Mouse (Mus musculus): ENCODE measurements around the gene Nr1h2. TPM values are rescaled to one million over a fixed set of nuclear protein-coding genes. Genes with fewer than 3 reads are reported as not detected.

Nr1h2 gene
- total RNA-seq (2023; ENCODE audit: inconsistent age), result 363 to 416 TPM (median 382 TPM) in 4 replicates

DNA sequence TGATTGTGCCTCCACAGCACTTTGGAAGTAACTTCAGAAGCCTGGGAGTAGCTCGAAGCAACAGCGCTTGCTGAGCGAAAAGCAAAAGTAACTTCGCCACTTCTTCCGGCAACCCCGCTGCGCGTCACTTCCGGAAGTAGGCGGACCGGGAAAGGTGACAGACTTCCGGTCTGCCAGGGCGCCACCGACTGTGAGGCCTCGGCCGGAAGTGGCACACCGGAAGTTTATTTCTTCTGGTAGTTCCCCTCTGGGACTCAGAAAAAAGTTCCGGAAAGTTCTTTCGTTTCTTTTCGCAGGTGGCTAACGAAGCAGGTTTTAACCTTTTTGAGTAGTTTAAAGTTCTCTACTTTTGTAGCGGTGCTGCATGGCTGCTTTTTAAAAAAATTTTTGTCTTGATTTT lies at the start of gene Nr1h2:
TSS of gene Nr1h2 (minus strand) at position 126 of the 400 bp plus-strand sequence.

DNA sequence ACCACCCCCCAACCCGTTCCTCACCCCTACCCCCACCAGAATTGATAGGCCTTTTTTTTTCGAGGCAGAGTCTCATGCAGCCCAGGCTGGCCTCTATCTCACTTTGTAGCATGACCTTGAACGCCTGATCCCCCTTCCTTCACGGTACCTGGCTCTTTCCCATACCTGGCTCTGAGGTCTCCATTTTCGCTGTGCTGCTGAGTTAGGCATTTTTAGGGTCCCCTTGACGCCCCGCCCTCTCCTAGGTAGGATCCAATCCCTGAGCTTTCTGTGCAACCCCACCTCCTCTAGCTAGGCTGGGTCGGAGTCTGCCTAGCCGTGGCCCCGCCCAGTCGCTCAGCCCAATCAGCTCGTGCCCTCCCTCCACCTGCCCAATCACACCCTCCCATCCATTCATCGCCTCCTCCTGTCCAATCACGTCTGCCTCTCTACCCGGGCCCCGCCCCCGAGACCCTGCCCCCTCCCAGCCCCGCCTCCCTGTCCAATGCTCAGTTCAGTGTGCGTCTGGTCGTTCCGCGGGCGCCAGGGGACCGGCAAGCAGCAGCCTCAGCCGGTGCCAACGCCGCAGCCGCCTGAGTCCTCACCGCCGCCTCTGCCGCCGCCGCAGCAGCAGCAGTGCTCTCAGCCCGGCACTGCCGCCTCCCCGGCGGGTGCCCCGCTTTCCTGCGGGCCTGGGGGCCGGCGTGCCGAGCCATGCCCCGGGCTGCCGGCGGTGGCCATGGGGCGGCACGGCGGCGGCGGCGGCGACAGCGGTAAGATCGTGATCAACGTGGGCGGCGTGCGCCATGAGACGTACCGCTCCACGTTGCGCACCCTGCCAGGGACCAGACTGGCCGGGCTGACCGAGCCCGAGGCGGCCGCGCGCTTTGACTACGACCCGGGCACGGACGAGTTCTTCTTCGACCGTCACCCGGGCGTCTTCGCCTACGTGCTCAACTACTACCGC lies 36.9 kb upstream of the Nr1h2 start, which contains the start of gene Kcnc3:
TSS of gene Kcnc3 (plus strand) at position 263 of the 946 bp plus-strand sequence.

DNA sequence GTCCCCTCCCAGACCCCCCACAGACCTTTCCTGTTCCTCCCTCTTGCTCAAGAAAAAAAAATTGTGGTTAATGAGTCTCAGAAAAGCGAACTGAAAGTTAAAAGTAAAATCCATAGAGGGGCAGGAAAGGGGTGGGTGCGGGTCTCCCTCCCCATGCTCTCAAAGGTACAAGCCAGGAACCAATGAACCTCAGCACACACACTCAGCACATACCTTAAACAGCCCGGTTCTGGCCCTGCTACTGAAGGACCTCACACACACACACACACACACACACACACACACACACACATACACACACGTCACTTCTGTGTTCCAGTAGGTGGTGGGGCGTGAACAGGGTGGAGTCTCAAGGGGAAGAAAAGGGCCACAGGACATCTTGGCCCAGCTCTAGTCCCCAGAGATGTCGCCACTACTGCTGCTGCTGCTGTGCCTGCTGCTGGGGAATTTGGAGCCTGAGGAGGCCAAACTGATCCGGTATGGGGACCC lies 18.5 kb upstream of the Nr1h2 start, which contains the start of gene Napsa:
TSS of gene Napsa (plus strand) at position 168 of the 489 bp plus-strand sequence.

DNA sequence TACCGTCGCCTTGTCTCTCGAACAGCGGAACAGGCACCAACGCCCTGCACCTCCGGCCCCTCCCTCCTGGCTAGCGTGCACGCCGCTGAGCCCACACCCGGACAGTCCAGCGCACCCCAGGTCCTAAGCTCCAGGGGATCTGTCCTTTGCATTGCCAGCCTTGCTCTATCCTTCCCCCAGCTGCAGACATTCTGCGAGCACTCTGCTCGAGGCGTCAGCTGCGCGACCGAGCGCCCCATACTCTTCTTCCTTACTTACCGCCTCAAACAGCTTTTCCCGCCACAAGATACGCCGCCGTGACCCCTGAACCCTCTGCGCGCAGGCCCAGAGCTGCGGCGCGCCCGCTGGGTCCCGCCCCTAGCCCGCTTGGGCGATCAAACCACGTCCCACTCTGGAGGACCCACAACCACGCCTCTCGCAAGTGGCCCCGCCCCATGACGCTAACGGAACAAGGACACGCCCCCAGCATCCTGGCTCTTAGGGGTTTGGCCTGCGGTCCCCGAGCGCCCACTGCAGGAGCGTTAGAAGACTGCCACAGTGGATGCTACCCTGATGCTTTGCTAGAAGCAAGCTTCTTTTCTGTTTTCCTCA lies 5.2 kb downstream of the Nr1h2 start, which contains the start of gene Pold1:
TSS of gene Pold1 (minus strand) at position 353 of the 591 bp plus-strand sequence.

DNA sequence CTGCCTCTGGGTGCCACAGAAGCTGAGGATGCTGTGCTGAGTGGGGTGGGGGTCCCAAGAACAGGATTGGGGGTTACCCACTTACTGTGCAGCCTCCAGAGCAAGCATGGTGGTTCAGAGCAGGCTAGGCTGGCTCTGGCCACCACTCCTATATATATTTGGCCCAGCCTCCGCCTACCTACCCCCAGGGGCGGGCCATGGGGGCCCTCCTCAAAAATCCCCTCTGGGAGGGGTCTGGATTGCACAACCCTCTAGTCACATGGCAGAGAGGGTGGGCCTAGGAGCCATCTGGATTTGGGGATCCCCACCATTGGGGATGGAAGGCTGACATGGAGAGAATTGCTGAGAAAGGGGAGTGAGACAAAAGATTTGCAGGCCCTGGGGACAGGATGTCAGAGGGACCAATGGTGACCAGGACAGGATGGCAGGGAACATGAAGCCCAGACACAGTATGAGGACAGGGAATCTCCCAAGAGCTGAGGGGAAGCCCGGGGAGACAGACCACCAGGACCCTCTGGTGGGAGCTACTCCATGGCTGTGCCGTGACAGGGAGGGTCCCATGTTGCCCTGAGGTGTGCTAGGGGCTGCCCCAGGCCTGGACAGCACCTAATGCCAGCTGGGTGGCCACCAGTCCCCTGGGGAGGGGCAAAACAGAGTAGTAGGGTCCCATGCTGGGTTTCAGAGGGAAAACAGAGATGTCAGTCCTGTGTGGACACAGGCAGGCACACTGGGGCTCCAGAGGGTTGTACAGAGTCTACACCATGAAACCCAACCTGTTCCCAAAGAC lies 21.6 kb downstream of the Nr1h2 start, which contains the start of gene Spib:
TSS of gene Spib (minus strand) at position 126 of the 787 bp plus-strand sequence.

DNA sequence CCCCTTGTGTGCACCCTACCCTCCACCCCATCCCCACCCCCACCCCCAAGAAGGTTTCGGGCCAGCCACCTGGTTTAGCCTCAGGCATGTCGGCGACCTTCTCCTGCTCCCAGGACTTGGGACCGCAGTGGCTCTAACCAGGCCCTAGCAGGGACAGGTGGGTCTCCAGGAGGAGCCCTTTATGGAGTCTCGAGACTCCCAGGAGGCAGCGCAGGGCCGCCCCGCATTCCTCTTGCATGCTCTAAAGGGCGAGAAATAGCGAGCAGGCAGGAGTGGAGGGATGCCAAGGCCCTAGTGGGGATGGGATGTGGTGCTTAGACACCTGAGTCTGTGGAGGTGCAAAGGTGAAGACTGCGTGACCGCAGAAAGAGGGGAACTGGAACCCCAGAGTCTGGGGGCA lies 29.2 kb downstream of the Nr1h2 start, which contains the start of gene Mybpc2:
TSS of gene Mybpc2 (minus strand) at position 155 of the 400 bp plus-strand sequence.

Other genes with a start within 250 kb of the Nr1h2 start
- 1.00 to 2.5 TPM (median 1.2 TPM) in 4 replicates for gene Clec11a, start 247.0 kb downstream of the Nr1h2 start, total RNA-seq (2023; ENCODE audit: inconsistent age)
- 29.6 to 39.7 TPM (median 36.1 TPM) in 4 replicates for gene Shank1, start 243.7 kb downstream of the Nr1h2 start, total RNA-seq (2023; ENCODE audit: inconsistent age)
- gene Syt3, start 169.8 kb downstream of the Nr1h2 start, total RNA-seq (2023; ENCODE audit: inconsistent age), result not detected in 4 replicates
- gene 1700008O03Rik, start 168.1 kb downstream of the Nr1h2 start, total RNA-seq (2023; ENCODE audit: inconsistent age), result not detected in 4 replicates
- gene Lrrc4b, start 124.9 kb downstream of the Nr1h2 start, total RNA-seq (2023; ENCODE audit: inconsistent age), result not detected in 4 replicates
- gene Aspdh, start 88.6 kb downstream of the Nr1h2 start, total RNA-seq (2023; ENCODE audit: inconsistent age), result not detected in 4 replicates
- 64.3 to 78.1 TPM (median 67.9 TPM) in 4 replicates for gene Josd2, start 86.0 kb downstream of the Nr1h2 start, total RNA-seq (2023; ENCODE audit: inconsistent age)
- gene Emc10, start 57.4 kb downstream of the Nr1h2 start, total RNA-seq (2023; ENCODE audit: inconsistent age), result 69.5 to 76.6 TPM (median 74.0 TPM) in 4 replicates
- 8.6 to 15.4 TPM (median 11.1 TPM) in 4 replicates for gene Fam71e1, start 57.4 kb downstream of the Nr1h2 start, total RNA-seq (2023; ENCODE audit: inconsistent age)
- gene Mybpc2, start 29.3 kb downstream of the Nr1h2 start, total RNA-seq (2023; ENCODE audit: inconsistent age), result 14.9 to 16.7 TPM (median 15.5 TPM) in 4 replicates
- 495 to 541 TPM (median 519 TPM) in 4 replicates for gene Spib, start 21.9 kb downstream of the Nr1h2 start, total RNA-seq (2023; ENCODE audit: inconsistent age)
- 150 to 170 TPM (median 155 TPM) in 4 replicates for gene Pold1, start 5.1 kb downstream of the Nr1h2 start, total RNA-seq (2023; ENCODE audit: inconsistent age)
- gene Napsa, start 18.4 kb upstream of the Nr1h2 start, total RNA-seq (2023; ENCODE audit: inconsistent age), result 665 to 743 TPM (median 692 TPM) in 4 replicates
- 22.7 to 29.6 TPM (median 23.7 TPM) in 4 replicates for gene Kcnc3, start 36.7 kb upstream of the Nr1h2 start, total RNA-seq (2023; ENCODE audit: inconsistent age)
- gene Myh14, start 116.9 kb upstream of the Nr1h2 start, total RNA-seq (2023; ENCODE audit: inconsistent age), result not detected in 4 replicates
- gene Izumo2, start 154.8 kb upstream of the Nr1h2 start, total RNA-seq (2023; ENCODE audit: inconsistent age), result not detected in 4 replicates
- 66.6 to 84.4 TPM (median 73.7 TPM) in 4 replicates for gene Vrk3, start 194.5 kb upstream of the Nr1h2 start, total RNA-seq (2023; ENCODE audit: inconsistent age)
- 2.0 to 3.3 TPM (median 2.6 TPM) in 4 replicates for gene Zfp473, start 197.1 kb upstream of the Nr1h2 start, total RNA-seq (2023; ENCODE audit: inconsistent age)